Mouse (Mus musculus): ENCODE data around the gene Gm10273. TPM values are rescaled to one million over a fixed set of nuclear protein-coding genes. Genes with fewer than 3 reads are reported as not detected.

The Gm10273 gene
- polyA plus RNA-seq, 1 experiment from 2014 or later: 6.5 TPM

GRCm38 (mm10) chr10:59440177-59440576 lies 44.7 kb downstream of the Gm10273 start:
- Histone ChIP-seq H3K4me2 (replicated peaks) (no peak overlapping the region), H3K27me3 (replicated peaks) (no peaks in the 10 kb centered on the region), H3K27ac (no peak overlapping the region), H3K9me3 (no peaks in the 10 kb centered on the region), H3K4me1 (peaks cover 9% of the 10 kb centered on the region; the same call in 1 of the 2 replicates), H3K9ac (no peak overlapping the region), H3K36me3 (no peaks in the 10 kb centered on the region), H3K4me3 (no peak overlapping the region)
- 73% methylated on average over 6 of the region's 6 CpGs for WGBS
- ATAC-seq (ENCODE audit: low FRiP score, low read depth): no peak

- Histone ChIP-seq H3K9ac (no peak within 1 kb of the TSS), H3K4me2 (replicated peaks) (no peak within 1 kb of the TSS), H3K27me3 (replicated peaks) (no peaks in the 10 kb centered on the region), H3K9me3 (no peaks in the 10 kb centered on the region), H3K36me3 (no peaks in the 10 kb centered on the region), H3K4me3 (no peak within 1 kb of the TSS), H3K27ac (no peak within 1 kb of the TSS), H3K4me1 (peaks cover 9% of the 10 kb centered on the region; the same call in 1 of the 2 replicates)
- ATAC-seq (ENCODE audit: low FRiP score, low read depth): no peak
- 88% methylated on average over 11 of the region's 11 CpGs for WGBS
These were observed 46.3 kb downstream of the Gm10273 start, which contains the start of gene Oit3 for GRCm38 (mm10) chr10:59441735-59442134. Gene Oit3 (minus strand): TSS chr10:59441778.

DNA sequence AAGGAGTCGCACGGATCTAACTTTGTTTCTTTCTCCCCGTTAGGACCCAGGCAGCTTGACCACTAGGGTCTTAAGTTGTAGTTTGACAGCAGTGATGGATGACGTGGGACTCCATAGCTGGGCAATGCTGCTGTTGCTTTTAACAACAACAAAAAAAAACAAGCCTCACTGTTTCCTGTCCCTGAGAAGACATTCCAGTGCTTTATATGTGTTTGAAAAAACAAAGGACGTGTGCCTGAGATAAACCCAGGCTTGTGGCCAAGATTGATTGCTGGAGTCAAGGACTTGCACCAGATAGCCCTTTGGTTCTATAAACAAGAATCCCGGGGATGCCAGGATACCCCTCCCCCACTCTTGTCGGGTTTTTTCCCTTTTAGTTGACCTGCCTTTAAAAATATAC lies 47.8 kb downstream of the Gm10273 start:
- WGBS: 15% methylated on average over 7 of the region's 7 CpGs
- no peak for ATAC-seq (ENCODE audit: low FRiP score, low read depth)
- Histone ChIP-seq H3K9ac (no peak overlapping the region), H3K4me1 (peaks cover 9% of the 10 kb centered on the region; the same call in 1 of the 2 replicates), H3K4me3 (no peak overlapping the region), H3K27me3 (replicated peaks) (no peaks in the 10 kb centered on the region), H3K36me3 (no peaks in the 10 kb centered on the region), H3K9me3 (no peaks in the 10 kb centered on the region), H3K27ac (no peak overlapping the region), H3K4me2 (replicated peaks) (no peak overlapping the region)

GRCm38 (mm10) chr10:59444106-59444505 lies 48.7 kb downstream of the Gm10273 start:
- no peak for ATAC-seq (ENCODE audit: low FRiP score, low read depth)
- peaks cover 9% of the 10 kb centered on the region; the same call in 1 of the 2 replicates for H3K4me1 ChIP-seq

GRCm38 (mm10) chr10:59444635-59445034 lies 49.2 kb downstream of the Gm10273 start:
- no peak for ATAC-seq (ENCODE audit: low FRiP score, low read depth)
- H3K36me3 ChIP-seq: no peaks in the 10 kb centered on the region

More at GRCm38 (mm10) chr10:59444106-59444505, 48.7 kb downstream of the Gm10273 start:
- no peaks in the 10 kb centered on the region for H3K9me3 ChIP-seq
- H3K27ac ChIP-seq: no peak overlapping the region
- no peak overlapping the region for H3K4me3 ChIP-seq
- WGBS: 75% methylated on average over 3 of the region's 3 CpGs
- no peak overlapping the region for H3K9ac ChIP-seq
- H3K4me2 ChIP-seq (replicated peaks): no peak overlapping the region
- no peaks in the 10 kb centered on the region for H3K27me3 ChIP-seq (replicated peaks)
- no peaks in the 10 kb centered on the region for H3K36me3 ChIP-seq

More at GRCm38 (mm10) chr10:59444635-59445034, 49.2 kb downstream of the Gm10273 start:
- H3K9me3 ChIP-seq: no peaks in the 10 kb centered on the region
- H3K4me2 ChIP-seq (replicated peaks): no peak overlapping the region
- peaks cover 9% of the 10 kb centered on the region; the same call in 1 of the 2 replicates for H3K4me1 ChIP-seq
- H3K27me3 ChIP-seq (replicated peaks): no peaks in the 10 kb centered on the region
- no peak overlapping the region for H3K9ac ChIP-seq
- no peak overlapping the region for H3K27ac ChIP-seq
- 47% methylated on average over 8 of the region's 8 CpGs for WGBS
- no peak overlapping the region for H3K4me3 ChIP-seq

Other genes starting within 250 kb of the Gm10273 start
- gene Sept10, start 173.8 kb upstream of the Gm10273 start, polyA plus RNA-seq (2016; fragmentation: Nextera tagmentation; extraction: Ambion mirVana): 26.3 and 27.1 TPM in 2 replicates
- gene Sowahc, start 173.7 kb upstream of the Gm10273 start, polyA plus RNA-seq (2016; fragmentation: Nextera tagmentation; extraction: Ambion mirVana): 16.3 and 17.7 TPM in 2 replicates
- 39.8 and 42.6 TPM in 2 replicates for gene P4ha1, start 72.3 kb upstream of the Gm10273 start, polyA plus RNA-seq (2016; fragmentation: Nextera tagmentation; extraction: Ambion mirVana)
- gene Pla2g12b, start 8.0 kb downstream of the Gm10273 start, polyA plus RNA-seq (2016; fragmentation: Nextera tagmentation; extraction: Ambion mirVana): not detected in 2 replicates
- gene Oit3, start 46.1 kb downstream of the Gm10273 start, polyA plus RNA-seq (2016; fragmentation: Nextera tagmentation; extraction: Ambion mirVana): 0.46 and 0.51 TPM in 2 replicates
- not detected in 2 replicates for gene Gm10322, start 220.4 kb downstream of the Gm10273 start, polyA plus RNA-seq (2016; fragmentation: Nextera tagmentation; extraction: Ambion mirVana)
- 26.5 and 30.5 TPM in 2 replicates for gene Mcu, start 221.1 kb downstream of the Gm10273 start, polyA plus RNA-seq (2016; fragmentation: Nextera tagmentation; extraction: Ambion mirVana)

Measured in neural tube, embryonic 12.5 days (tissue).